Mouse (Mus musculus): ENCODE results near the gene Lima1.
A peak's percentile ranks its signal among the peaks of the same experiment; 100 is the strongest.

DNA sequence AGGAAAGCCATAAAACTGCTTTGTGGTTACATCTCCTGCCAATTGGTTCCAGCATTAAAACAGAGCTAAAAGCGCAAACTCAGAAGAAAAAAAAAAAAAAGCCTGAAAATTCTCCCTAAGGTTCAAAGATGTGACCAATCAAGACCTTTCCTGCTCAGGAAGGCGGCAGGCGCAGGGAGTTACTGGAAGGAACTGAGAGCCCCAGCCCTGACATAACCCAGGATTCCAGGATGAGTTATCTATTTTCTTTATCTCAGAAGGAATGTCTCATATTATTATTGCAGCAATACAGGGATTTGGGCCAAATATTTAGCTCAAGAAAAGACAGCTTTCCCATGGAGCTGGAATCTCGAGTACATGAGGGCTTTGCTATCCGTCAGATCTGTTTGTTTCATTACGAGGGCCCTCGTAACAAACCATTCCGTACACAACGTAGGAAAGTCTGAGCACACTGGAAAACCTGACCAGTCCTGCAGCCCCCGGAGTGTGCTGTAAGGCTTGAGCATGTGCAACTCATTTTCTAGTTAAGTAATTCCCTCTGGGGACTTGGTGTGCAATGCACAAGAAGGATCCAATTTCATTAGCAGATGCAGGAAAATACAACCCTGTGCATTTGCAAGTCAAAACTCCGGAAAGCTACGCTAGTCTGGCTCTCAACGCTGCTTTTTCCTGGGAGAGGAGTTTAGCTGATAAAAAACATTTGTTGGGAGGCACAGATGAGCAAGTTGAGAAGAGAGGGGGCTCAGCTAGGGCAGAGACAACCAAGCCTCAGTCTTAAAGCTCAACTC is 56.7 kb downstream of the Lima1 start:
- peak; percentile 50 for TF ChIP-seq POLR2A (IDR thresholded peaks at IDR 0.05; ENCODE audit: insufficient read length, low read depth)
- TF ChIP-seq POLR2AphosphoS2 (IDR thresholded peaks at IDR 0.05; ENCODE audit: insufficient read length, low read depth): no peak
